Mouse (Mus musculus) lung, postnatal 10 days (tissue): ENCODE results near the gene Ubxn11.

Experiments used
- DNase-seq: peaks from one replicate; pipeline ENCODE4 v3.0.0; 2021

Ubxn11 gene

DNA sequence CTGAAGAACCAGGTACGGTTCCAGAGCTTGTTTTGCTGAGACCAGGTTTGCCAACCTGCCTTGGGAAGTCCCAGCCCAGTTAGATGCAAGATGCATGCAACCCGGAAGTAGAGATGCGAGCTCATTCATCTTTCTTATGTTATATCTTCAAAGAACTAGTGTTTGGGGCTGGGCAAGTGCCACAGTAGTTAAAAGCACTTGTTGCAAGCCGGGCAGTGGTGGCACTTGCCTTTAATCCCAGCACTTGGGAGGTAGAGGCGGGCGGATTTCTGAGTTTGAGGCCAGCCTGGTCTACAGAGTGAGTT lies 11.2 kb upstream of the Ubxn11 start:
- no peak for DNase-seq

DNA sequence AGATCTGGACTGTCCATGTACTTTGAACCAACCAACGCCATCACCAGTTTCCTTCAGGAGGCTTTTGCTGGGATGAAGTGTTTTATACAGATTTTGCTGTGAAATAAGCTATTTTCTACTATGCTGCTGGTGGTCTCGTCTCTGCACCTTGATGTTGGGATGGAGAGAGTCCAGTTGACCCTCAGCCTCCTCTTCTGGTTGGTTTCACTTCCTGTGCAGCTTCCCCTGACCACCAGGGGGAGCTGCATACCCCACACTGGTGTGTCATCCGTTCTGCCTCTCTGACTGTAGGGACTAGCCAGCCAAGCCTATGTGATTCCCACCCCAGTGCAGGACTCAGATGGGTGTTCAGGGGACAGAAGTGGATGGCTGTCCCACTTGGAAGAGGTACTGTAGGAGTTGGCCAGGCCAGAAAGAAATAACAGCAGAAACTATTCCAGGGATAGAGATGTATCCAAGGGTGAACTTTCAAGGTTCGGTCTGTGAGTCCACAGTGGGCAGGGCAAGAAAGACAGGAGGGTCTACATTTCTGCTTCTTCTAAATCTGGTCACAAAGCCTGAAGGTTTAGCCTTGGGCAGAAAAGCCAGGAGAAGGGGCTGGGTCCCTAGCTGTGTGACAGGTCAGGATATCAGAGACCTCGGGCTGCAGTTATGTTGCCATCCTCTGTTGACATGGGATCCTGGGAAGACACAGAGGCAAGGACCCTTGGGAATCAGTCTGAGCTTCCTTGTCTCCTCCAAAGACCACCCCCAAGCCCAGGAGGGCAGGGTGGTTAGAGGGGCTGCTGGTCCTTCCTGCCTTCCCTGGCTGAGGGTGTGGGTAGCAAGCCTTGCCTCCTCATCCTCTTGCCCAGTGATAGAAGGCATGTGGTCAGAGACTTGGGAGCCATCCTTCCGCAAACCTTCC lies 9.7 kb upstream of the Ubxn11 start:
- peak; percentile 62 for DNase-seq

DNA sequence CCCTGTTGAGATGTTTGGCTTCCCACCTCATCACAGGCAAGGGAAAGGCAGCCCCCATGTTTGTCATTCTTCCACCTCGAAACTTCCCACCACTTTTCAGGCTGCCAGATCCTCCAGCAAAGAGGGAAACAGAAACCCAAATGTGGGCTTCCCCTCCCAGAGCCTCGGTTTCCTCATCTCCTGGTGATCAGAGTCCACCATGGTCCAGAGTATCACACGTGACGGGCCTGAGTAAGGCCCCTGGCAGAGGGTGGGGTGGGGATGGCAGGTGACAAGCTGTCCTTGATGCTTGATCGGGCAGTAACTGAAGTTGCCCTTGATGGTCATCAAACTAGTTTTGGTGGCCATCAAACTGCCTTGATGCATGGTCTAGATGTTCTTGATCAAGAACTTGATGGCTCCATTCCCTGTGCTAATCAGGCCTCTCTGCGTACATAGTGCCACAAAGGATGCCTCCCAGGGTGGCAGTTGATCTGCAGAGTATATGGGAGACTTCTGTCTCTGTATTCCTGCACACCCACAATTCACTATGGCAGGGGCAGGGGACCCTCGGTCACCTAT lies 8.3 kb upstream of the Ubxn11 start:
- DNase-seq, result no peak

DNA sequence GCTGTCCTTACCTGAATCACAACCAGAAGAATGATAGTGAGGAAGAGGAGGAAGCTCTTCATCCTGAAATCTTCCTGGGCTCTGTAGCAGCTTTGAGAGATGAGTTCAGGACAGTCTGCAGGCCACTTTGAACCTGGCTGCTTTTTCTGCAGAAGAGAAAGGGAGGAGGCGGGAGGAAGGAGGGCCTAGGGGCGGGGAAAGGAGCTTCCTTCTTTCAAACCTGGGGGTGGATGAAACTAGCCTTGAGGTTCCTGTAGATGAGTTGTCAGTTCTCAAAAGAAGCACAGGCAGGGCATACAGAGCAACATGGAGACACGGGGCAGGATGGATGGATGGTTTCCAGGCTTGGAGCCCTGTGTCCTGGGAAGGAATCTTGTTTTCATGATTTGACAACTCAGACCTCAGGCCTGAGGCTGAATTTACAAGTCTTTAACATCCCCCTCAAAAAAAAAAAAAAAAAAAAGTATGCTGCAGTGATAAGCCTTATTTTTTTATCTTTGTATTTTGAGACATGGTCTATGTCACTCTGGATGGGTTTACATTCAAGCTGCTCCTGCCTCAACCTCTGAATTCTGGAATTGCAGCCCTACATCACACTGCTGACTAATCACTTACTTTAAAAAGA lies 7.3 kb upstream of the Ubxn11 start, which contains the start of gene Cd52:
Cd52 (minus strand) TSS at position 160 of the 625 bp plus-strand sequence.
- DNase-seq, result peak; percentile 60

DNA sequence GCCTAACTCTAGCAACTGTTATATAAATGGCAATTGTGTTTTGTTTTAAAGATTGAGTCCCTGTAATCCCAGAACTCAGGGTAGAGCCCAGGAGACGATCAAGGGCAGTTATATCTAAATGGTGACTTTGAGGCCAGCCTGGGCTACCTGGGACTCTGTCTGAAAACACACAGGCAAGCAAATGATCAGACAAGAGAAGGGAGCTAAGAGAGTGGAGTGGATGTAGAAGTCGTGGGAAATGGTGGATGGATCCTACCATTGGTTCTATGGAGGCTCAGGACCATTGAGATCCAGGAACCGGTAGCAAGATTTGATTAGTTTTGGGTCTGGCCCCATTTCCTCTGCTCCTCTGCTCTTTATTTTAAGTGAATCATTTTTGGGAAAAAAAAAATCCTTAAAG lies 6.2 kb upstream of the Ubxn11 start:
- no peak for DNase-seq

DNA sequence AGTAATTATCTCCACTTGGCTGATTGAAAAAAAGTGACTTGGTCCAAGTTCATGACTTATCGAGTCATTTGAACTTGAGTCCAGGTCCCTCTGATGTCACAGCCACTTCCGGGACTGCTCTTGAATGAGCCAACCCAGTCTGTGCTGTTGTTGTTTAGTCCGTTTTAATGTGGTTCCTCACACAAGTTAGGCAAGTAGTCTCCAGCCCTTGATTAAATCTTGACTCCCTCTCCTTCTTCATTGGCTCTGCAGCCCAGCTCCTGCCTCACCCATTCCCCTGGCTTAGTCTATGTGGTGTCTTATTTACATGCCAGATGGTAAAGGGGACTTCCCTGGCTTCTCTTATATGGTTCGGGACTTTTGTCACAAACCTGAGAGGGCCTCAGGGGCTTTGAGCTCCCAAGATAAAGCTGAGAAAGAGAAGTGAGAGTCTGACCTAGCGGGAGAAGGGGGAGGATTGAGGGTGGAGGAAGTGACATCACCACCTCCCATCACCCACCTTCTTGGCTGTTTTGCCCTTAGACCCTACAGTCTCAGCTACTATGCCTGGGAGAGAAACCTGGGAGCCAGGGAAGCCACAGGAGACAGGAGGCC lies 5.3 kb upstream of the Ubxn11 start:
- DNase-seq, result no peak

DNA sequence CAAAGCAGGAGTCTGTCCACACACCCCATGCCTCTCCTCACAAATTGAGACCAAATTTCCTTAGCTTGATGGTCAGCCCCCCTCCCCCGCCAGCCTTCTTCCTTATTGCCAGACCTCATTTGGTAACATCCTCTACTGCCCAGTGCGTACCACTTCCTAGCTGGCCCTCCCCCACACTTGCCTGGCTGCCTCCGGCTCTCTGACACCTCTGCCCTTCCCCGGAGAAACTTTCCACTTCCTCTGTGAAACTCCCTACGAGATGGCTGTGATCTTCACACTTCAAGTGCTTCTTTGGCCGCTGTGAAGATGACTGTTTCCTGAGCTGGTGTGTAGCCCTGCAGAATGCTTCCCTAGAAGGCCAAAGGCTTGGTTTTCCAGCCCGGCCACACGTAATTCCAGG lies 3.7 kb upstream of the Ubxn11 start:
- peak; percentile 63 for DNase-seq

DNA sequence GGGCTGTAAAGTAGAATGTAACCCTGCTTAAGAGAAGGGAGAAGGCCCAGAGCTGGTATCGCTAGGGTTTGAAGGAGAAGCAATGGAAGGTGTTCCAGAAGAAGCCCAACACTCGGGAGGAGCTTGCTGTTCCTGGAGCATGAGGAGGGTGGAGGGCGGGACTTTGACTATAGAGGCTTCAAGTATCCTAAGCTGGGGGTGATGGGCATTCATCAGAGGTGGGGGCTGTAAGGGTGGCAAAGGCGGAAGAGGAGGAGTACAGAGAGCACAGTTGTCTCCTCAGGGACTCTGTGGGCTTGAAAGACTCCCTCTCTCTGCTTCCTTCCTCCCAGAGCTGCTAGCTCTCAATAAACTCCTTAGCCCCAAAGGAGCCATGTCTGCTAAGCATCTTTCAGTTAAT lies 2.1 kb upstream of the Ubxn11 start:
- DNase-seq, result no peak

DNA sequence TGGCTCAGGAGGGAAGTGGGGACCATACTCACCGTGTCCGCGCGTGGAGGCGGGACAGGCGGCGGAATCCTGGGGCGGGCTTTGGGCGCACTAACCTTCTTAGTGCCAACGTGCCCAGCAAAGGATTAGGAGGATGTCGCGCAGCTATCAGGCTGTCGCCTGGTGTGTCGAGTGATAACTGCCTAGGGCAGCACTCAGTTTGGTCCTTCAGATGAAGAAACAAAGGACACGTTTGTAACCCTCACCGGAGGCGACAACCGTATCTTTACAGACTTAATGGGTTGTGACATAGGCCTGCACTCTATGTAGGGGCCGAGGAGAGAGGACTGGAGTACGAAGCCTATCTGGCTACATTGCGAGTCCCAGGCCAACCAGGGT lies 361 bp downstream of the Ubxn11 start:
- DNase-seq, result no peak

DNA sequence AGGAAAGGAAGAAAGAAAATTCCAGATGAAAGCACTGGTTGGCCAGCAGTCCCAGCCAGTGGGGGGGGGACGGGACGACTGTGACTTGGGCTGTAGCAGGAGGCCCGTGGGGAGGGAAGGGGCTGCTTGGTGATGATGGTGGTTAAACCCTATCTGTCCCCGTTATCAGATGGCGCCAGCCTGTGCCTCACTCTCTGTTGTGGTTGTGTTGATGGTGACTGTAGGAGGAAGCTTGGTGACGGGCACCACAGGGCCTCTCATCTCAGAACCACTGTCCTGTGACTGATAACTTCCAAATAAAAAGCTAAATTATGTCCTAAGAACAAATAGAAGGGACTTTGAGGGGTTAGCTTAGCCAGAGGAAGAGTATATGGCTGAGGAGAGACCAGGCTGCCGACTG lies 3.7 kb downstream of the Ubxn11 start:
- no peak for DNase-seq

DNA sequence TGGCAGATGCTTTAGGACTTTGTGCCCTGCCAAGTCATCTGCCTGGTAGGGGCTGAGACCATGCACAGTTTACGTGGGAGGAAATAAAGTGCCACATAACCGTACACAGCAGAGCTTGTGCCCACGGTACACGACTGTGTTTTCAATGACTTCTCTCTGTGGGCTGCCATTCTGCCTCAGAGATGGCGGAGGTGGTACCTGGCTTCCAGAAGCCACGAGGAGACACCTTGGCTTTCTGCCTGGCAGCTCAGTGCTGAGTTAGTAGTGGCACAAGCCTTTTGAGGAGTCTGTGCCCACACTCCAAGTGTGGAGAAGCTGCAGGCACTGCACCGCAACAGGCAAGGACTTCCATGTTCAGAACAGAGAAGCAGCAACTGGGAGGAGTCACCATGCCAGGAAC lies 5.4 kb downstream of the Ubxn11 start:
- DNase-seq, result no peak

DNA sequence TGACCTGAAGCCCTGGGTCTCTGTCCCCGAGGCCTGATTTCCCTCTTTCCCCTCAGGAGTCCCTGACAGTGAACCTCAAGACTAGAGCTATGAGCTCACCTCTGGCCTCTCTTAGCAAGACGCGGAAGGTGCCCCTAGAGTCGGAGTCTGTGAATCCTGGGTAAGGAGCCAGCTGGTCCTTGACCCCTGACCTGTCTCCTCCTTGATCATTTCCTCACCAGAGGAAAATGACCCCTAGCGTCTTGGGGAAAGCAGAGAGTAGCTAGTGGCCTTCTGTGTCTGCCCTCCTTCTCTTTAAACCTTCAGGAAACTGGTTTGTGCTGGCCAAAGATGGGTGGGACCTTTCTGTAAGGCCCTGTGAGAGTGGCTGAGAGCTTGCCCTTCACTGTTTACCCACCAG lies 5.8 kb downstream of the Ubxn11 start:
- DNase-seq, result no peak

DNA sequence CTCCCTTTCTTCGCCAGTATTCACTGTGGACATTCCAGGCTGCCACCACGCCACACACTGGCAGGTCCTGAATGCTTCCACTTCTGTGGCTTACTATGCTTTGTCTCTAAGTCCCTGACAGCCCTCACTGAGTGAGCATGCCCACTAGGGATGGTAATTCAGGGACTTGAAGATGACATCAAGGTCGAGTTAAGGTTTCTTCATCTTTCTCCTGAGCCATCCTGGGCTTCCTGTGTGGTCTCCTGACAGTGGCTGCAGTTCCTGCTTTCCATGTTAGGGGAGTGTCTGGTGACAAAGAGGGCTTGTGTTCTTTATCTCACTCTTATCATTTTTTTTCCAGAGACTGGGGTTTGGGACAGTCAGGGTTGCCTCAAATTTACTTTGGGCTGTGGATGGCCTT lies 8.3 kb downstream of the Ubxn11 start:
- DNase-seq, result no peak

DNA sequence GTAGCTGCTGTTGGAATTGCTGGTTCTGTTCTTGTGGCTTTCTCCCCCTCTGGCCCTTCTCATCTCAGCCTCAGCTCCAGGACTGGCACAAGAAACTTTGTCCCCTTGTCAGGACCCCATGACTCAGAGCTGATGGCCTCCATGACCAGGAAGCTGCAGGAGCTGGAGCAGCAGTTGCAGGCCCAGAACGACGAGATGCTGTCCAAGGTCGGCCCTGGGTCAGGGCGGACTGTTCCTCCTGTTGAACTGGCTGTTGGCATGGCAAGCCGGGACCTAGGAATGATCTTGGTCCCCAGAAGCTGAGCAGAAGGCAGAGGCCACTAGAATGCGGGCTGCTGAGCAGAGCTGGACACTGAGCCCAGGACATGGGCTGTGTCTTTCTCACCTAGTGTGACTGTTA lies 10.0 kb downstream of the Ubxn11 start:
- DNase-seq, result no peak

DNA sequence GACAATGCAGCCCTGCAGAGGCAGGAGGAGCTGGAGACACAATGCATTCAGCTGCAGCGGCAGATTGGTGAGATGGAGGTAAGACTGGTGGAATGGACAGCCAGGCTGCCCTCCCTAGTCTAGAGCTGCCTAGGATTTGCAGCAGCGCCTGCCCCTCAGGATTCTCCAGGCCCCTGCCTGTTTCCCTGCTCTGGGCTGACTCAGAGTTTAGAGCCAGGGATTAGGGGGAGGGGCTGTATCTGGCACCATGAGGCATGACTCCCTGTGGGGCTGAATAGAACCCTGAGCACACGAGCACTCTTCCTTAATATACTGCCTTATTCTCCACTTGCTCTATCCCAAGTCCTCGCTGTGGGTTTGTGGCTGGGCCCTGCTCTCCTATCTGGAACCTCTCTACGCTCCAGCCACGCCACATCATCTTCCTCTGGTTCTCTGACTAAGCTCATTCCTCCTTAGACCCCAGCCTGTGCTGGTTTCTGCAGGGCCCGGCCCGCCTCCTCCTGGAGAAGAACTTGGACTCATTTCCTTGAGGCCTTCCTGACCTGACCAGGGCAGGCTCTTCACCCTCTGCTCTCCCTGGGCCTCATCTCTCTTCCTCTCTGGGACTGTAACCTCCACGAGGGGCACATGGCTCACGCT lies 11.1 kb downstream of the Ubxn11 start:
- no peak for DNase-seq

DNA sequence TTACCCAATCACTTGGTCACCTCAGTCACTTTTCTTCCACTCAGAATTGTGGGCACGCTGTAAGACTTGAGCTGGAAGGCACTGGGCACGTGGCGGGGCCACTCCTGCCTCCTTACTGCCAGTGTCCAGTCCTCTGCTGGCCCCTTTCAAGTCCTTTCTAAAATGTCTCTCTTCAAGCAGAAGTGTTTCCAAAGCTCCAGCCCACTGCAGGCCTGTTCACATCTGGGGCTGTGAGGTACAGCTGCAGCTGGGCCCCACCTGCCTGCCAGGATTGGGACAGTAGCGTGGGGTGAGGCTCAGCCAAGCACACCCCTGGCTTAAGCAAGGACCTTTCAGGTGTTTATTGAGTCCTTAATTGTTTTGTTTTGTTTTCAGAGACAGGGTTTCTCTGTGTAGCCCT lies 11.7 kb downstream of the Ubxn11 start:
- DNase-seq, result no peak

DNA sequence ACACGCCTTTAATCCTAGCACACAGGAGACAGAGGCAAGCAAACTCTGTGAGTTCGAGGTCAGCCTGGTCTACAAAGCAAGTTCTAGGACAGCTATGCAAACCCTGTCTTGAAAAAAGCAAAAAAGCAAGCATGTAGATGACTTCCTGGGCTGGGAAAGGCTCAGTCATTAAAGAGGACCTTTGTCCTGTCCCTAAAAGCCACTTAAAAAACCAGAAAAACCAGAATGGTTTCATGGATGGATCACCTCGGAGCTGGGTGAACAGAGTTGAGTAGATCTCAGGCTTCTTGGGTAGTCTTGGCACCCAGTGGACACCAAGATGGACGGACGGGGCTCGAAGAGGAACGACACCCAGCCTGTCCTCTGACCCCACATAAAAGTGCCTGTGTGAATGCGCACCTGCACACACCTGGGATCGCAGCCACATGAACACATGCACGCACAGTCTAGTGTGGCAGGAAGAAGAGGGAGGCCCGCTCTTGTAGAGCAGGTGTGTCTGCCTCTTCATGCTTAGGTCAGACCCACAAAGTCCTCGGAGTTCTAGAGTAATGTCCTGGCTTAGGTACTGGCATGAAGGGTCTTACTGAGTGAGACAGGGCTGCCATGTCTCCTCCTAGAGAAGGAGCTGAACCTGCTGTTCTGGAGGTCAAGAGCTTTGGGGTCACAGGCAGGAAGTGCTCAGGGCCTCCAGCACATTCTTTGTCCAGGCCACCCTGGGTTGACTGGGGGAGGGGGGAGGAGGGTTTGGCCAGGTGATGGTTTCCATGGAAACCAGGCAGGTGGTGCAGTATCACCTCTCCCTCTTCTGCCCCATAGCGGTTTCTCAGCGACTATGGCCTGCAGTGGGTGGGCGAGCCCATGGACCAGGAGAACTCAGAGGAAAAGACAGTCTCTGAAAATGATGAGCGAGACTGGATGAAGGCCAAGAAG lies 13.1 kb downstream of the Ubxn11 start:
- no peak for DNase-seq

DNA sequence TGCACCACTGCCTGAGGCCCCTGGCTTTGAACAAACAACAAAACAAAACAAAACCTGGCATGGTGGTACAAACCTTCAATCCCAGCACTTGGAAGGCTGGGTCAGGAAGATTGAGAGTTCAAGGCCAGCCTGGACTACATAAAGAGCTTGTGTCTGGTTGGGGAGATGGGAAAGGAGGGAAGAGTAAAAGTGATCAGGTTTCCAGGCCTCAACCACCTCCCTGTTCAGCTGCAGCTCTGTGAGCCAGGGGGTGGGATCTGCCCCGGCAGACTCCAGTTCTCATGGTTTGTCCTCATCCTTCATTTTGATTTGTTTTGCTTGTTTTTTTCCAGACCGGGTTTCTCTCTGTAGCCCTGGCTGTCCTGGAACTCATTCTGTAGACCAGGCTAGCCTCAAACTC lies 14.1 kb downstream of the Ubxn11 start:
- DNase-seq, result no peak

DNA sequence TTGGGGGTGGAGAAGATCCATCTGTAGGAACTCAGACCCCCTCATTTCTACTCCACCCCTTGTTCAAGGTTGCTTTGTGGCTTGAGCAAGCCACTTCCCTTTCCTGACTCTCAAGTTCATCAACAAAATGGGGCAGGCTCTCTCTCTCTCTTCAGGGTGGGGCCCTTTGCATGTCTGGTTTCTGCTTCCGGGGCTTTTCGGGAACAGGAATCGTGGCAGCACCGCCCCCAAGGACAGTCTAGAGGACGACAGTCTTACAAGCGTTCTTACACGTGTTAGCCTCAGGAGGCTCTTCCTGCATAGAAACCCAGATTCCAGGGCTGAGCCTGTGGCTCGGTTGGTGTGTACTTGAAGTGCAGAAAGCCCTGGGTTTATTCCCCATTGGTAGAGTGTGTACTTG lies 14.6 kb downstream of the Ubxn11 start:
- DNase-seq, result peak; percentile 37

DNA sequence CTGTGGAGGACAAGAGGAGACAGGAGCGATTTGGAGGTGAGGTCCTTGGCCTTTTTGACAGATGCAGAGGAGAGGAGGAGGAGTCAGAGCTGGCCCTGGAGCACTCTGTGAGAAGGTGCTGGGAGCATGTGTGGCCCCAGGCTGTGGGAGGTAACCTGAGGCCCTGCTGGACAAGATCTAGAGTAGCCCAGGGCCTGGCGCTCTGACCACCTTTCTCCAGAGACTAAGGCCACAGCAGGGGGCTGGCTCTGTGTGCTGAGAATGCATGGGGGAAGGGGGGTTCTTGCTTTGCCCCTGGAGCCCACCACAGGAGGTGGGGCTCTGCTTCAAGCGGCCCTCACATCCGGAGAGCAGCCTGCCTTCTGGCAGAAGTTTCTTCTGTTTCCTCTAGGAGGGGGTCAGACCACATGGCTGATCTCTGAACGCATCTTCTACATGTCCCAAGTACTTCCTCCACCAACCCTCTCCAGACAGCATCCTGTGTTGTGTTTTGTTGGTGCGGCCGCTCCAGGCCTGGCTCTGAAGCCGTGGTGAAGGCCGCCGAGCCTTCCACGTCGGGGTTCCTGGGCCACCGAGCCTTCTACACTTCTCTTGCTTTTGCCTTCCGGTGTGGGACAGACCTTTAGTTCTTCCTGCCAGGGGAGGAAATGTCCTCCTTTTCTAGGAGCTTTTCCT lies 15.9 kb downstream of the Ubxn11 start:
- no peak for DNase-seq

DNA sequence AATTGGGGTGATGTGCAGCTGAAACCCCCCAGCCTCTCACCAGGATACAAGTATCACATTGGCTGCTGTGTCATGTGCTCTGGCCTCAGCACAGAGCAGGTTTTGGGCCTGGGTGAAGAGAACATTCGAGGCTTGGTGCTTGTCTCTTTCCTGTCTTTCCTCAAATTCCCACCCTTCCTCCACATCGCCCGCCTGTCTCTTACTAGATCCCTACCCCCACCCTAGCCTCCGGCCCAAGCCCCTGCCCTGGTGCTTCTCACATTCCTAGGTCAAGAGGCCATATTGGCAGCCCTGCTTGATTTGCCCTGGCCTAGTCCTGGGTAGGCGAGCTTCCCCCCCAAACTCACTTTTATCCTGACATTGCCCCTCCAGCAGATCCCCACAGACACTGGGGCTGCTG lies 16.7 kb downstream of the Ubxn11 start:
- no peak for DNase-seq

DNA sequence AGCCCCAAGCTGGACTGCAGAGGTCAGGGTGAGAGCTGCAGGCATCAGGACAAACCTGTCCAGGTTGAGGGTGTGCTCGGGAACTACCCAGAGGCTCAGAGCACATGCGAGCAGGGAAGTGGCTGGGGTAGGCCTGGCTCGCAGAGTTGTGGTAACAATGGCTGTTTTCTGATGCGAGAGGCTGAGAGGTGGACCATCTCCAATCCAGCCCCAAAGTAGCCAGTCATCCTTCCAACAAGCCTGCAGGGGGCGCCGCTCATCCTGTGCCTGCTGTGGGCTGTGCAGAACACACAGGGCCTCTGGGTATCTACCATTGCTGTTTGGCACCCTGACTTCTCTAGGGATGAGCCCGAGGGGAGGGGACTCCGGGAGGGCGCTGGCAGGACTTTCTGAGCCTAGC lies 17.3 kb downstream of the Ubxn11 start:
- DNase-seq, result no peak
